Mouse (Mus musculus) myocyte (in vitro differentiated cells): ENCODE results near the gene Treml1.

Experiments used
- E2F4 ChIP-seq: IDR thresholded peaks from one replicate; pipeline ENCODE4 v1.6.1; 2011; ENCODE audit warnings: mild to moderate bottlenecking, control low read depth, moderate library complexity; ENCODE audit not compliant: insufficient read depth
- MAX ChIP-seq: IDR thresholded peaks from one replicate; pipeline ENCODE4 v1.6.1; 2011; ENCODE audit warnings: low read depth, mild to moderate bottlenecking, control low read depth
- MYOD1 ChIP-seq, 3 experiments: IDR thresholded peaks; one replicate each; pipeline ENCODE4 v1.6.1; 2011; ENCODE audit warnings: control low read depth in 2 of 3, low read depth in 2 of 3, mild to moderate bottlenecking in 2 of 3, moderate library complexity in 1 of 3; ENCODE audit not compliant: insufficient read length in 2 of 3, control insufficient read depth in 1 of 3
- MYOG ChIP-seq, 3 experiments: IDR thresholded peaks; one replicate each; pipeline ENCODE4 v1.6.1; 2011; ENCODE audit warnings: control low read depth in 2 of 3, low read depth in 2 of 3, mild to moderate bottlenecking in 2 of 3; ENCODE audit not compliant: insufficient read length in 2 of 3, control insufficient read depth in 1 of 3, insufficient read depth in 1 of 3
- POLR2A ChIP-seq: IDR thresholded peaks from one replicate; pipeline ENCODE4 v1.6.1; 2011; ENCODE audit warnings: low read depth, mild to moderate bottlenecking, control low read depth, moderate library complexity; ENCODE audit not compliant: insufficient read length
- POLR2AphosphoS2 ChIP-seq: IDR thresholded peaks from one replicate; pipeline ENCODE4 v1.6.1; 2011; ENCODE audit warnings: low read depth, control low read depth; ENCODE audit not compliant: insufficient read length
- USF1 ChIP-seq: IDR thresholded peaks from one replicate; pipeline ENCODE4 v1.6.1; 2011; ENCODE audit warnings: low read depth, mild to moderate bottlenecking, control low read depth, moderate library complexity

DNA sequence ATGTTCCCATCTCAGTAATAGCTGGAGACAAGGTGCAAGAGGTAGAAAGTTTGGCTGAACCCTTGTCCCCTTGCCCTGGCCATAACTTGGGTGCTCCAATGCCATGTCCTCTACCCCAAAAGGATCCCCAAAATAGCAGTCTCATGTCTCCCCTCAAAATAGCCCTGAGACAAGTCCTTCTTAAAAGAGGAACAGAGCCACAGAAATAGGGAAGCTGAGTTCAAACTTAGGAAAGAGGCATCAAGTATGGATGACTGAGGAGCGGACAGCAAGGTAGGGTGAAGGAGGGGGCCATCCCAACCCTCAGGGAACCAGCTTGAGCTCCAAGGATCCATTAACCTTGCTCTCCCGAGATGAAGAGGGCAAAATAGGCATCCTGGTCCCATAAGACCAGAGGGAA is 12.4 kb upstream of the Treml1 start:
- TF ChIP-seq POLR2AphosphoS2 (no peak), POLR2A (no peak), MYOD1 (IDR thresholded peaks at IDR 0.05; ENCODE audit: control insufficient read depth in 1 of 3, insufficient read length in 2 of 3, low read depth in 2 of 3) (no peak), MYOG (IDR thresholded peaks at IDR 0.05; ENCODE audit: control insufficient read depth in 1 of 3, insufficient read depth in 1 of 3, insufficient read length in 2 of 3, low read depth in 2 of 3) (no peak), USF1 (no peak), MAX (no peak), E2F4 (no peak)
